Mouse (Mus musculus) left cerebral cortex, adult 11 months (tissue): ENCODE data around the gene Vcan.

ENCODE experiments used
- DNase-seq: peaks from one replicate; pipeline ENCODE4 v3.0.0; 2022; ENCODE audit warnings: low spot score

Vcan gene

DNA sequence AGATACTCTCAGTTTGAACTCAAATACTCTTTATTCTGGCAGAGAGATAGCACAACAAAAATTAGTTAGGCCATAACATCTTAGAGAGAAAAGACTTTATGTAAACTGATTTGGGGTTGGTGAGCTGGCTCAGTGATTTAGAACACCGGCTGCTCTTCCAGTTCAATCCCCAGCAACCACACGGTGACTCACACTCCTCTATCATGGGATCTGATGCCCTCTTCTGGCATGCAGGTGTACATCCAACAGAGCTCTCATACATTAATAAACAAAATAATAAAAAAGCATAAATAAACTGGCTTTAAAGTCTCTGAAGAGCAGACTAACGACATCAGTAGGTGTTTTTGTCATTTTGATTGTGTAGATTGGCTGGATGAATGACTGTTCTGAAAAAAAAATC is 21.8 kb downstream of the Vcan start:
- no peak for DNase-seq

DNA sequence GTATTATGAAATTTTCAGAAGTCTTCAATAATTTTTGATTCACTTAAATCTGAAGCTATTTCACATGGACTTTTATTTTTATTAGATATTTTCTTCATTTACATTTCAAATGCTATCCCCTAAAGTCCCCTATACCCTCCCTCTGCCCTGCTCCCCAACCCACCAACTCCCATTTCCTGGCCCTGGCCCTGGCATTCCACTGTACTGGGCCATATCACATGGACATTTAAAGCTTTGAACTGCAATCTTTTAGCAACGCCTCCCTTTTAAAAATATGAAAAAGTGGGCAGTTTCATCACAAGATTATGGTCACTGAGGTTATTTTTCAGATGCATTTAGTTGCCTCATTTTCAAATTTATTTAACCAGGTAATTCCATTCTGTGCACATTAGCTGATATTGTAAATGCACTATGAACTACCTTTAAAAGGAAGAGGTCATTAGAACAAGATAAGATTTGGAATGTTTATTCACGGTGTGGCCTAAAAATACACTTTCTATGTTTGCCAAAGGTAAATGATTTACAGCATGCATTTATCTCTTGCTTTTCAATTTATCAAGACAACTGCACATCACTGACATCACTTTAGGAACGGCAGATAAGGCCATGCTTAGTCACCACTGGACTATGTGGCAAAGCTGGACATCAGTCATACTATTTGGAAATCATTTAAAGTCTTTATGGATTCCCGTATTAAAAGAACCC is 32.7 kb downstream of the Vcan start:
- DNase-seq: no peak

DNA sequence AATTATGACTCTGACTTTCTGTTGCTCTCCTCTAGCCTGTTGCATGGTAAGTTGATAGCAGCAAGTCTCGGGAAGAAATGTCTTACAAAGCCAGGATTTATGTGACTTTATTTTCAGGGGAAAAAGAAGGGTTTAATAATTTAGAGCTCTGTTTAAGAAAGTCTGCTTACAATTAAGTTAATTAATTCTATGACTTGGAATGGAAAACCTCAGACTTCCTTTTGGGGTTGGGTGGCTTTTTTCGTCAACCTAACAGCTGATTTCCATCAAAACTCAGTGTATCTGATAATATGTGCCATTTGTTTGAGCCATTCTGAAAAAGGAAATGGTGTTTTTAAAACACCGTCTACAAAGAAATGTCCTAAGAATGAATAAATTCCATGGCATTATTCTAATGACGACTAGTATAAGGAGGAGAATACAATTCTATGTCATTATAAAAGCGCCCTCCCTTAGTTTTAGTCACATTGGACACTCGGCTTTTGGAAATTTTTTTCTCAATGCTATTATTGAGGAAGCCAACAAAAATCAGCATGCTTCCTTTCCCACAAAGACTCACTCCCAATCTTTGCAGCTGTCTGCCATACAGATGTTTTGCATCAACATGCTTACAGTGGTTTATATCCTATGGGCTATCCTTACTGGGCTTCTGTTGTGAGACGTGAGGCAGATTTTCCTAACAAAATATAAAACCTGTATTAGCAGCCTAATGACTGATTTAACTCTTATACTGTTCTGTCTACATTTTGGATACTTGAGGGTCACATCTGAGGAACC is 34.0 kb downstream of the Vcan start:
- DNase-seq: no peak

DNA sequence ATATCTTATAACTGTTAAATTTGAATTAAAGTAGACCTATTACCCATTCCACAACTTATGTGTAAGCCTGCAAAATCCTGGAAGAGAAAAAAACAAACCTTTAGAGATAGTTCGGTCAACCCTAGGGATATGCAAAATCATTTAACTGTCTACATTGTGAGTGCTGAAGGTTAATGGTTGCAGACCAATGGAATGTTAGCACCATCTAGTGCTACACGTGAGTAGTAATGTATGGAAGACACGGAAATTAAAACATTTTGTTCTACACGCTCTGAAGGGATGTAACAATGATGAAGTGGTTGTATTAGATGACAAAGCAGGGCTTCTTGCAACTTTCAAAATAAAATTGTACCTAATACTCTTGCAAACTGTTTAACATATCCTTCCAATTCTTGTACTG is 39.9 kb downstream of the Vcan start:
- no peak for DNase-seq

DNA sequence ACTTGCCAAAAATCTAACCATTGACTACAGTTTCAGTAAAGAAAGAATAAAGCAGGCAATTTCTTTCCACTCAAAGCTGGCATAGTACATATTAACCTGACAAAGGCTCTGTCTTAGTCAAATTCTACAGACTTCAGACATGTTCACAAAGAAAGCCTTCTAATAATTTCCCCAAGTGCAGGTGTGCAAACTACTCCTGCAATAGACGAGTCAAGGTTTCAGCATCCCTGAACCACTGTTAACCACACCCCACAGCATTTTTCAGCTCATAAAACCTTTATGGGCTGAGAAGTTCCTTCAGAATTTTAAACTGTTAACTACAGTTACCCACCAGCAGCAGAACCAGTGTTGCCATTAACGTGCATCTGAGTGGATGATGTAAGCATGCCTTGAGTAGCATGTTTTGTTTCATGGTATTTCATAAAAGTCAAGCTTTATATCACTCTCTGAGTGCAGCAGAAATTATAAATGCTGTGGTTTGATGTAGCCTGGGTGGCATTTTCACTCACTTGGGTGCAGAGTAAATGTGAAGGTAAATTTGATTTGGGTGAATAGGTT is 42.2 kb downstream of the Vcan start:
- DNase-seq: no peak

DNA sequence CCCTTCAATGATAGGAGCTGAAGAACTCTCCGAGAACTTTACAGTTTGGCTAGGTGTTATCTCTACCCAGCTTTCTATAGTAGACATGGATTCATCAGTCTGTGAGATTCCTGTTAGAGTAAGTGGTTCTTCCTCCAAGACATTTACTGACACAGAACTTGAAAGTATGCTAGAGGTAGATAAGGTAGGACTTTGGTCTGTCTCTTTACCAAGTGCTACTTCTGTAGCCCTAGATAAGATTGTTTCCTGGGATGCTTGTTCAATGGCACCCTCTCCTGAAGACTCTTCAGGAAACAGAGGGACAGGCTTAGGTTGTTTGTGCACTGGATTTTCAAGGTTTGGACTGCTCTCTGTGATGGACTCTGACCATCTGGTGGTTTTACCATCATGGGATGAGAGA is 49.7 kb downstream of the Vcan start:
- DNase-seq: no peak

DNA sequence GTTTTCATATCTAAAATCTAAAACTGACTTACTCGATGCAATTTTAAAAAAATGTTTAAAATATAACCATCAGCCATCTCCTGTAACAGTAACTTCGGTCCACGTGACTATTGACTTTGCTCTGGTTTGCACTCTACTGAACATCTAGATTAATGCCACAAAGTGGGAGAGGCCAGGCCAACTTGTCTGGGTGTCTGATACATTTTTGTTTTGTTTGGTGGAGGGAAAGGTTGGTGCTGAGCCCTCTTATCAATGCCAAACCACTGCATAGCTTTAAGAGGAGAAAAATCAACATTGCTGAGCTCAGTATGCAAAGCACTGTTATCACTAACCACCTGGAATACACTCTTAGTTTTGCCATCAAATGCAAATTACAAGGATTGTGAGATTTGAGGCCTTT is 58.8 kb downstream of the Vcan start:
- no peak for DNase-seq

DNA sequence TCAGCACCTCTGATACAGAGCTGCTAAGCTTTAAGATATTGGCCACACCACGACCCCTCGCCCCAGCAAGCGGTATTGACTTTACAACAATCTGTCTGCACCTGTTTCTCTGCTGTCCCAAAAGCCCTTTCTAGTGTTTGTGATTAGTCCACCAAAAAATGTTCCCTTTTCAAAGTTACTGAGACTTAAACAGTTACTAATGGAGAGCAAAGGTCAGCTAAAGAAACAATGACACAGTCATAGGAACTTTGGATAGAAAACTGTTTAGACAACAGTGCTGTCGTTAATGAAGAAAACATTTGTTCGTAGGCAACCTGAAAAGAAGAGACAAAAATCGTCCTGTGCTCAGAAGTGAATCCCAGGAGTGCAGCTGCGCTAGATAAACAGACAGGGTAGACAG is 60.1 kb downstream of the Vcan start:
- DNase-seq: no peak

DNA sequence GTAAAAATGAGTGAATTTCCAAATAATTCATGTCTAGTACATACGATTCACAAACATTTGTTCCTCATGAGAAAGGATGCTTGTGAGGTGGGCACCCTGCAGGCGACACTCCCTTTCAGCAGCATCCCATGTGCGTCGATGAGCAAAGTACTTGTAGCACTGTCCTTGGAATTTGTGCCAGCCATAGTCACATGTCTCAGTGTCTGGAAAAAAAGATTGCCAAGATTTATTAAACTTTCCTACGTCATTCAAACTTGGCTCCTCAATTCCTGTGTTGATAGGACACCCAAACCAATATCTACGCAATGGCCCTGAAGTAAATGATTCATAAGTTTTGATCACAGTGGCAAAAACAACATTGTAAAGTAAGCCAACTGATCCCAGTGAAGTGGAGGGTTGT is 62.6 kb downstream of the Vcan start:
- DNase-seq: no peak

DNA sequence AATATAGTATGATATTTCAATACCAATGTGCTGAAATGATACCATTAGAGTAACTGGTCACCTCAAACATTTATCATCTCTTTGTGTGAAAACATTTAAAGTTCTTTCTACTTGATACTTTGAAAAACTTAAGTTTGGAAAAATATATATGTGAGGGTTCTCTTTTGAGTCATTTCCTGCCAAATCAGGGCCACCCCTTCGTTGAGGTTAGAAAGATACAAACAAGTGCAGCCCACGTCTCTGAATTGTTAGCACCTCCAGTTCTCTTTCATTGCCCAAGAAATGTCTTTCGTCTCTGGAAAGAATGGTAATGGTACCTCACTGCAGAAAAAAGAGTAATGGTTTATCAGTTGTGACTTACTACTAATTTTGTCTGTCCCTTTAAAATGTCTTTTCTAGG is 71.8 kb downstream of the Vcan start:
- DNase-seq: no peak

DNA sequence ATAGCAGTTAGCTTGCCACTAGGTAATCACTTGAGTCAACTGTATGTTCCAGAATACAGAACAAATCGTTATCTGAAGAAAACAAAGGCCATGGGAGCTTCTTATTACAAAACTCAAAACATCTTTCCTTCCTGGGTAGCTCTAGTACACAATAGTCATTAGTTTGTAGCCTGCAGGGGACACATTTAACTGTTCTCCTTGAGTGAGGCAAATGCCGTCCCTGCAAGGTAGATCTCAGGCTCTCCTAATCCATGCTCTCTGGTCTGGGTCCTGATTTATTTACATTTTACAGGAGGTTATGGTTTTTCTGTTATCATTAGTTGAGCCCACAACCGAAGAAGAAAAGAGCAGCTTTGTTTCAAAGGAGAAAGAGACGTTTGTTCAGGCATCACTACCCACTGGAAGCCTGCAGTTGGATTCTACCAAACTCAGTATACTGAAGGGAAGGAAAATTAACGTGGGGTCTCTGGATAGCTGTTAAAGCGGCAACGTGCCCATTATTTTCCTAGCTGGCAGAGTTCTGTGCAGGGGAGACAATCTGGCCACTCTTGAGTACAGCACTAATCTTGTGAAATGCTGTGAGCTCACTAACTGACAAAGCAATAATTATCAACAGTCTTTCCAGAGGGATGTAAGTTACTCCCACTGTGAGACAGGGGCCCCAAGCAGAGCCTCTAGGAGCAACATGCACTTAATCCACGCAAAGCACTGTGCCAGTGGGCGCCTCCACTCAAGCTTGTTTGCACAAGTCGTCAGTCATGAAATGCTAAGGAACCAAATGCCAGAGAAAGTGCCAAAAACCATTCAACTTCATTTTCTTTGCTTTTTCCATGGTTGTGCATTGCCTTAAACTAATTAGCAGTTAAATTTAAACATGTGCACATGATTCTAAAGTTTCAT is 73.1 kb downstream of the Vcan start:
- DNase-seq: no peak

DNA sequence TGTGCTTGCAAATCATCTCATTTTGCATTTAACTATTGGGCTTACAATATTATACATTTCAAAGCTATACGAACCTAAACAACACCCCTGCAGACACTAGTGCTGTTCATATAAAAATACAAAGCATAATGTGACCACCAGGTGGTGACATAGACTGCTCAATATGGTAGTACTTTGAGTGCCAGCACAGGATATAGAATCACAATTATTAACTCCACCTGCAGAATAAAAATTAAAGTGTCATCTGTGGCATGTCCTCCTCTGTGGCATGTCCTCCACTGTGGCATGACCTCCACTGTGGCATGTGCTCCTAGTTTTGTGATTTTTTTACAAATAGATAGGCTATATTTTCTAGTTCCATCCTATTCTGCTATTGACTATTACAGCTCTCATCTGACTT is 74.2 kb downstream of the Vcan start:
- DNase-seq: peak; percentile 26

DNA sequence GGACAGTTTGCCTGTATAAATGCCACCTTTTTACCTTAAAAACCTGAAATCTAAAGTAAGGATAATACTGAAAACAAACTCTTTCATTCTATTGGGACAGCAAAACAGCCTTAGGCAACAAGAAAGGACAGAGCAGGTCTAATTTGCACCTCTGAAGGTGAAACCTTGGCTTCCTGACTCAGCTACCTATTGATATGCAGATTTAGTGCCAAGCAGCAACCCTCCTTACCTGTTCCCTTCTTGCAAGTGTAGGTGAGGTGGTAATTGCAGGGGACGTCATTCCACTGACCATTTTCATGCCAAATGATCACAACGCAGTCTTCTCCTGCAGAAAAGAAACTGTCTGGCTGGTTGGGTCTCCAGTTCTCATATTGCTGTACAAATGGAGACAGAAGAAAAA is 80.6 kb downstream of the Vcan start:
- no peak for DNase-seq

DNA sequence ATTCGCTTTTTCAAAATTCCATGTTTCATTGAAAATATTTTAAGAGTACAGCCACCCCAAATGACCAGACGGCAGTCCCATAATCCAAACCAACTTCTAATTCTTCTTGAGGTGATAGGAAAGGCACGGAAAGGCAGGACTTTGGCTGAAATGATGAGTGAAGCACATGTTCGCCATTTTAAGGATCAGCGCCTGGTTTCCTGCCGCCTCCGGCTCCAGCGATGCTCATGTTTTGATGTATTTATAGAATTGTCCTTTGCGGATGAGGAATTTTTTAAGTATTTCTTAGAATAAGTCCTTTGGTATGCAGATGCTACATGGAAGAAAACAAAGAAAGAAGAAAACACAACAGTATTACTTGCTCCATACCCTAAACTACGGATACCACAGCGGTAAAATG is 85.3 kb downstream of the Vcan start:
- no peak for DNase-seq

DNA sequence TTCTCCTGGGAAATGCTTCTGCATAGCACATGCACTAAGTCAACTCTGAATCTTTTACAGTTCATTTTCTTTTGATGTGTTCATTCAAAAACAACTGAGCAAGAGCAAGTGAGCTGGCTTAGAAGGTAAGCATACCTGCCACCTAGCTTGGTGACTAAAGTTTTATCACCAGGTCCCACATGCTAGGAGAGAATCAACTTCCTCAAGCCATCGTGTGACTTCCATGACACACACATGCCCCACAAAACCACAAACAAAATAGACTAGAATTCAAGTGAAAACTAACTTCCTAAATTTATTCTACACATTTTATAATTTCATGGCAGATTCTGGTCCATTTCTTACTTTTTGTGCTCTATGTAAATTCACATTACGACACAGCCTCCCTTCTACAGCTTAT is 89.0 kb downstream of the Vcan start:
- no peak for DNase-seq

DNA sequence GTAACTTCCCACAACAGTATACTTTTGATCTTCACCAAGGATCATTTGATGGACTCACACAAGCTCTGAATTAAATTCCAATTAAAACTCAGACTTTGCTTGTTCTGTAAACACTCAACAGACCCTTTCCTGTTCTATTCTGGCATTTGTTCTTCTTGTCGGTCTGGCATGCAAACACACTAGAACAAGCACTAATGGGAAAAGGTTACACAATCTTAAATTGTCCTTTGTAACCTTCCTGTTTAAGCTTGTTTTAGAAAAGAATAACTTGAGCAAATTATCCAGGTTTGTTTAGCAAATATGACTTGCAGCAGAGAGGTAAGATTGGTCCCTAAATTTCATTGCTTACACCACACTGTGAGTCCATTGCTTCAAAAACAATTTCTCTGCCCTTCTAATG is 89.5 kb downstream of the Vcan start:
- no peak for DNase-seq

DNA sequence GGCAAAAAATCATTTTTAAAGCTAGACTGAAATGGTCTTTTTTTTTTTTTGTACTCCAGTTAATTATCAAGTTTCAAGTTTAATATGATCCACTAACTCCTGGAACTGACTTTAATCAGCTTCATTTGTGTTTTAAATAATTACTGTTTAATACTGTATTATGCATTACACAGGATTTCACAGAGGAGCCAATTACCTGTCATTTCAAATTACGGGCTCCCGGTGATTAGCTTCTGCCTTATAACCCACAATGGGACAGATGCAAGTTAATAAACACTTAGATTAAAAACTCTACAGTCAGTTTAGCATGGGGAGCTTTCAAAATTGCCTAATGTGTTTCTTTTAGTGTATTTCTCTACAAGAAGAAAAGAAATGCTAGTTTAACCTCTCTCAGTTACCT is 96.7 kb downstream of the Vcan start:
- no peak for DNase-seq

DNA sequence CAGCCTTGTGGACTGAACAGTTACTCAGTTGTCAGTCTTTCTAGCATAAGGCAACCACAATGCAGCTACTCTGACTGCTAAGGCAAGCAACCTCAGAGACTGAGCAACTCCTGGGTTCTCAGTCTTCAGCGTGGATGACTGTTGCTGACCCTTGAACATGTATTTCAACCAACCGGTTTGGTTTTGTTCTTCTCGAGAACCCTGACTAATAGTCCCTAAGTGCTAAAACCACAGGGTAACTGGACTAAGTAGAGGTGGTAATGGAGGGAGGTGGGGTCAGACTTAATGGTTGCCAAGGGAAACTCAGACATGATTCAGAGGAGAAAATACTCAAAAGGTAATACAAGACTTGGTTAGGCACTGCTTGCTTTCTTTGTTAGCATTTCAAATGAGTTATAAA is 105.3 kb downstream of the Vcan start:
- no peak for DNase-seq

DNA sequence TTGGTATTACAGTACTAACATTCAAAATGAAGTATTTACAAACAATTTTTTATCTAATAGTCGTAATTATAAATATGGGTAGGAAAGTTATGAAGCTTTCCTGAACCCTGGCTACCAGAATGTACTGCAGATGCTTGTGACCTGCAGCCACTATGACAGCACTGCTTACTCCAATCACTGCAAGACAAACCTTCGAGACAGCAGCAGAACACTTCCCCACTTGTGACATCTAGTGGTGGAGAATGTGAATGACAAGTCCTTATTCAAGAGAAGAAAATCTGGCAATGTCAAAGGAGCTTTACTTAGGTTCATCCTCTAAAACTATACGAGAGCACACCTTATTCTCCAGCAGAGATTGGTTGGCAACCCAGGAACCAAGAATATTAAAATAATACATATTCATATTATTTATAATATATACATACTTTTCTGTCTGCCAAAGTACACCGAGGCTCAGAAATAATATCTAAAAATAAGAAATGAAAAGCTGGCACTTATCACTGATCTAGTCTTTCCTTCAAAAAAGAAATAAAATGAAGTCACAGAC is 108.1 kb downstream of the Vcan start:
- DNase-seq: peak; percentile 45

DNA sequence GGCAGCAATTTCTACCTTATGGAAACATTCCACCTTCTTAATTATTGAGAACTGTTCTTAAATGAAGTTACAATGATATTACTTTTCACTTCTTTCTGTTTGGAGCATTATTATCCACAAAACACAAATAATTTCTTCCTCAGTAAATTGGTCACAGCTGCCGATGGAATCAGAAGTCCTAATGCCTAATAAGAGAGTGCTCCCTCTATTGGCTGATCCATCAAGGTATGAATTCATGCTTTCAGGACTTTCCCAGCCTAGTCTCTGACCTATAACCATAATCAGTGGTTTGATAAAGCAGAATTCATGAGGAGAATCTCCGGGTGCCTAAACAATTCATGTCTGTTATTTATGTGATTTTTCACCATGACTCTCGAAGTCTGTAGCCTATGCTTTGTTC is 123.2 kb downstream of the Vcan start:
- no peak for DNase-seq

DNA sequence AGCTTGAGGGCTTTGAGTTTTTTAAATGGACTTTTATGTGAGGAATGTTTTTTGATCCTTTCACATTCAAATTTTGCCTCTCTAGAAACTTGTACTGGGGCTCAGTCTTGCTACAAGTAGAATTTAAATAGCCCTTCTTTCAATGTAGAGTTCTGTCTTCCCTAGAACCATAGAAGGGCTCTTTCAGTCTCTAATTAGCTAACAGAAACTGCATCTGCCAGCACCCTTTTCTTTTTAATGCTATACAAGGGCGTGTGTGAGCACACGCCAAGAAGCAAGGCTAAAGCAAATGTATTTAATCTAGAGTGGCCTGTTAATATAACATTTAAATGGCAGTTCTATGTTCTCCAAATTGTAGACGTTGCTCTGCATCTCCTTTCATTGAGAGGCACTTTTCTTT is 134.9 kb downstream of the Vcan start:
- DNase-seq: no peak
